Mouse (Mus musculus): ENCODE measurements around the gene Wnt3a.

DNA sequence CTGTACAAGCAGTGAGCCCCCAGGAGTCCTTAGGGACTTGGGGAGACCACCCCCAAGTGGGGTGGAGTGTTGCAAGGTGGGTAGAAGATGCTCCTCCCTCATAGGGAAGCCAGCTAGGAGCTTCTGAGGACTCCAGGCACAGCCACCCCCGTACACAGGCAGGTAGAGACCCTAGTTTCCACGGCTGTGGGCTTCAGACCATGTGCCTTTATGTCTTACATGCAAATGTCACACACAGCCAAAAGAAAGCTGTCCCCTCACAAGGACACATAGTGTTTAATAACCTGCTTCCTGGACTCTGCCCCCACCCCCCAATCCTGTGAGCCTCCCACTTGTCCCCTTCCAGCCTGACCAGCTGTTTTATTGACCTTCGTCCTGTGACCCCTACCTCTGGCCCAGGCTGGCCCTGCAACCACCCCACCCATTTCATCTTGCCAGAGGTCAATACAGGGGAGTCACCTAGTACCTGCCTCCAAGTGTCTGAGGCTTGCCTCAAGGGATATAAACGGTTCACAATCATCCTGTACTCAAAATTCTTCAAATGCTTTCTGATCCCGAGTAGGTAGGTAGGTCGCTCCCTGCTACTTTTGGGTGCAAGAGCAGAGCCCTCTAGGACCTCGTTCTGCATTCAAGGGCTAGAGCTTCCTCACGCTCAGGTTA, 25.3 kb downstream of the Wnt3a start:
- TF ChIP-seq CTCF (IDR thresholded peaks at IDR 0.05; ENCODE audit: control insufficient read depth, insufficient read depth, insufficient read length) (no peak), MYOG (IDR thresholded peaks at IDR 0.05; ENCODE audit: control insufficient read depth, extremely low read depth, insufficient read length) (no peak), MAX (IDR thresholded peaks at IDR 0.05) (no peak), USF1 (IDR thresholded peaks at IDR 0.05; ENCODE audit: low read depth) (no peak), CEBPB (IDR thresholded peaks at IDR 0.05; ENCODE audit: low read depth) (no peak), MYOD1 (IDR thresholded peaks at IDR 0.05; ENCODE audit: control insufficient read depth, insufficient read length, low read depth) (no peak)

All from C2C12 (cell line).